Mouse (Mus musculus) ovary, postnatal 36 days (tissue): ENCODE measurements around the gene Msl1.
"Not testable (repeated sequence)": the region's sequence is repeated elsewhere in the genome, so short reads cannot be mapped to it uniquely, and the experiment has no call there.

Source experiments
- DNase-seq: peaks from one replicate; pipeline ENCODE4 v3.0.0; 2022; ENCODE audit warnings: low spot score, mixed read lengths

The Msl1 gene

GRCm38 (mm10) chr11:98796515-98797216 lies 1.4 kb downstream of the Msl1 start:
- DNase-seq, result peak; percentile 70

DNA sequence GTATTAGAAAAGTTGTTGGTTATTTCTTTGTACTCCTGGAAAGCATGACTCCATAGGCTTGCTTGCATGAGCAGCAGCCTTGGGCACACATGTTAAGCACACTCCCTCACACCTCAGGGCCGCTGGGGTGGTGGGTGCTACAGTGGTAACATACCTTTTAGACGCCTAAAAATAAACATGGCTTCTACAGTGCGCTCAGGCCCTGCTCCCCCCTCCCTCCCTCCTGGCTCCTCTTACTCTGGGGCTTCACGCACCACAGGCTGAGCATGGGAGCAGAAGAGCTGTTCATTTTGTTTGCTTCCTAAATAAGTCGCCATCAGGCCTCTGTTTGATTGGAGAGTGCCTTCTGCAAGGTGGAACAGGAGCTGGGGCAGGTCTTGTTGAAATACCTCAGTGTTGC lies 2.0 kb downstream of the Msl1 start:
- no peak for DNase-seq

- no peak for DNase-seq
These were observed 2.6 kb downstream of the Msl1 start for GRCm38 (mm10) chr11:98797909-98798308.

GRCm38 (mm10) chr11:98804605-98805004 lies 9.3 kb downstream of the Msl1 start, which contains the start of gene Casc3:
Gene Casc3 (plus strand): TSS chr11:98804905.
- no peak for DNase-seq

DNA sequence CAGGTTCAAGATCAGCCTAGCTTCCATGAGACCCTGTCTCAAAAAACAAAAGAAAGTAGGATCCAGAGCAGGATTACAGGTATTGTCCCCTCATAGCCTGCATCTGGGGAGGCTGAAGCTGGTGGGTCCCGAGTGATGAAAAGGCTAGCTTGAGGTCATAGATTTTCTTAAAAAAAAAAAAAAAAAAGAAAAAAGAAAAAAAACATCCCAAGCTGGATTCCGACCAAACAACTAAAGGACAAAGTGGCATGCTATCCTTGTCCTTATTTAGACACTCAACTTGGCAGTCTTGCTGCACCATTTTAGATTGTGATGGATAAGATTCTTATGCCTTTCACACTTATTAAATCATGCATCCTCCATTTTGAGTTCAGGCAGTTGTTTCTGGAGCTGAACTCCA lies 13.1 kb downstream of the Msl1 start:
- DNase-seq, result no peak

DNA sequence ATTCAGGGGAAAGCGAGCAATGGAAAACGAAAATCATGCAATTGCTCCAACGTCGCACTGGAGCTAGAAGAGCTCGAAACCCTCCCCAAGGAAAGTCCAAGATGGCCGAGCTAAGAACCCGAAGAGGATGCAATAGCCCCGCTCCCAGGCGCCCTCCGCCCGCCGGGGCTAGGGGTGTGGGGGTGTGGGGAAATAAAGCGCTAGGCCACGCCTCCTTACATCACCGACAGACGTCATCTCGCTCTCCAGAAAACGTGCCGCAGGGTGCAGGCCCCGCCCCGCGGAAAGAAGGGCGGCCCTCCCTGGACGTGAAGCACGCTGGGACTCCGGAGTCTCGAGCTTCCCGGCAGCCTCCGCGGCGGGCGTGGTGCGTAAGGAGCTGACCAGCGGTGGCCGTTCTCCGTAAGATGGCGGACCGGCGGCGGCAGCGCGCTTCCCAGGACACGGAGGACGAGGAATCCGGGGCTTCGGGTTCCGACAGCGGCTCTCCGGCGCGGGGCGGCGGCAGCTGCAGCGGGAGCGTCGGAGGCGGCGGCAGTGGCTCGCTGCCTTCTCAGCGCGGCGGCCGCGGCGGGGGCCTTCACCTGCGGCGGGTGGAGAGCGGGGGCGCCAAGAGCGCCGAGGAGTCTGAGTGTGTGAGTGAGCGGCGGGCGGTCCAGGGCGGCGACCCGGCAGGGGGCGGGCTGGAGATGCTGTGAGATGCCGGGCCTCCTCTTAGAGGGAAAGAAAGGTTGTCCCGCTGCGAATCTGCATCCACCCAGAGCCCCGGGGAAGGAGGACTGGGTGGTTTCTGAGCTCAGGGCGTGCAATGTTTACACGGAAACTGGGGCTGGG lies 14.4 kb downstream of the Msl1 start:
- peak; percentile 99 for DNase-seq

- DNase-seq, result no peak
These were observed 15.4 kb downstream of the Msl1 start for GRCm38 (mm10) chr11:98810686-98811085.

- DNase-seq, result no peak
These were observed 21.5 kb downstream of the Msl1 start for GRCm38 (mm10) chr11:98816706-98817239.

GRCm38 (mm10) chr11:98820968-98821367 lies 25.7 kb downstream of the Msl1 start:
- DNase-seq, result no peak

DNA sequence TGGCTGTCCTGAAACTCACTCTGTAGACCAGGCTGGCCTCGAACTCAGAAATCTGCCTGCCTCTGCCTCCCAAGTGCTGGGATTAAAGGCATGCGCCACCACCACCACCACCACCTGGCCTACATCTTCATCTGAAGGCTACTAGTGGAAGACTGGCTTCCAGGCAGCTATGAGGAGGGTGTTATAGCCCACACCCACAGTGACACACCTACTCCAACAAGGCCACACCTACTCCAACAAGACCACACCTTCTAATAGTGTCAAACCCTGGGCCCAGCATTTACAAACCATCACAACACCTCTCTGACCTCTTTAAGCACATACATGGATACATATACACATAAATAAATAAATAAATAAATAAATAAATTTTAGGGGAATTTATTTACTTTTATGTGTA lies 30.8 kb downstream of the Msl1 start:
- not testable (repeated sequence) for DNase-seq

DNA sequence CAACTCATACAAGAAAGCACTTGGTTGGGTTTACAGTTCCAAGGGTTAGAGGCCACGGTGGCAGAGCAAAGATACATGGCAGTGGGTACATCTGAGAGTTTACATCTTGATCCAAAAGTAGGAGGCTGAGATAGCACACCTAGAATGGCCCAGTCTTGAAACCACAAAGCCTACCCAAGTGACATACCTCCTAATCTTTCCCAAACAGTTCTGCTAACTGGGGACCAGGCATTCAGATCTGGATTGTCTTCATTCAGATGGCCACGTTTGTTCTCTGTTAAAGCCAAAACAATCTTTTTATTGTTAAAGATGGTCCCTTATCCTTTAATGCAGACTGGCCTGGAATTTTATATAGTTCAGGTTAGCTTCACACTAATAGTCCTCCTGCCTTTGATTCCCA lies 32.6 kb downstream of the Msl1 start:
- DNase-seq, result no peak

DNA sequence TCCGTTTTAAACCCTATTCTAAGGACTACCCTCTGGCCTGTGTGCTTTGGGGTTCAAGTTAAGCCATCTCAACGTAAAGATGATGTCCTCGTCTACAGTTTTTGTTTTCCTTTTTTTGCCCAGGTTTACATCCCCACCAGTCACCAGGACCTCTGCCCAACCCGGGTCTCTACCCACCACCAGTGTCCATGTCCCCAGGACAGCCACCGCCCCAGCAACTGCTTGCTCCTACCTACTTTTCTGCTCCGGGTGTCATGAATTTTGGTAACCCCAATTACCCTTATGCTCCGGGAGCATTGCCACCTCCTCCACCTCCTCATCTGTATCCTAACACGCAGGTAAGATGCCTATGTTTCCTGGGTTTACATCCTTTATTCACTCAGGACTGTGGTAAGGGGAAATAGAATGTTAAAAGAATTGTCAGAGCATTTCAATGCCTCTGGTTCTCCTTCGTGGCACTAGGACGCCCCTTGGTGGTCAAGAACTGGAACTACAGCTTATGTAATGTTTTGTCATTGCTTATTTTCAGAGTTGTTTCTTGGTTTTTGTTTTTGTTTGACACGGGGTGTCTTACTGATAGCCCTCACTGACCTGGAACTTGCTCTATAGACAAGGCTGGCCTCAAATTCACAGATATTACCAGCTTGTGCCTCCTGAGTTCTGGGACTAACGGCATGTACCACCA lies 33.9 kb downstream of the Msl1 start:
- no peak for DNase-seq

DNA sequence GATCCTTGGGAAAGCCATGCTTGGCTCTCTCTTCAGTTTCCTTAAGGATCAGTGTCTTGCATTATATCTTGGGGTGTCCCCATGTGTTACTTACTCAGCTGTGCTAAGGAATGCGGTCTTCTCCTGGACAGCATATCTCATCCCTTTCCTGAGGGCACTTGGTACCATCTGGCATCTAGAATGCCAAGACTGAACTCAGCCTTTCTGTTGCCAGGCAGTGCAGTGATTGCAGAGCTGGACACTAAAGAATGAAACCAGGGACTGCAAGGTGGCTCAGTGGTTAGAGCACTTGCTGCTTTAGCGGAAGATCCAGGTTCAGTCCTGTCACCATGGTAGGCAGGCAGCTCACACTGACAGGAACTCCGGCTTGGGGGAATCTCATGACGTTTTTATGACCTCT lies 34.6 kb downstream of the Msl1 start:
- no peak for DNase-seq

GRCm38 (mm10) chr11:98835296-98835695 lies 40.0 kb downstream of the Msl1 start:
- DNase-seq, result no peak

- no peak for DNase-seq
These were observed 40.4 kb downstream of the Msl1 start for GRCm38 (mm10) chr11:98835725-98836124.

DNA sequence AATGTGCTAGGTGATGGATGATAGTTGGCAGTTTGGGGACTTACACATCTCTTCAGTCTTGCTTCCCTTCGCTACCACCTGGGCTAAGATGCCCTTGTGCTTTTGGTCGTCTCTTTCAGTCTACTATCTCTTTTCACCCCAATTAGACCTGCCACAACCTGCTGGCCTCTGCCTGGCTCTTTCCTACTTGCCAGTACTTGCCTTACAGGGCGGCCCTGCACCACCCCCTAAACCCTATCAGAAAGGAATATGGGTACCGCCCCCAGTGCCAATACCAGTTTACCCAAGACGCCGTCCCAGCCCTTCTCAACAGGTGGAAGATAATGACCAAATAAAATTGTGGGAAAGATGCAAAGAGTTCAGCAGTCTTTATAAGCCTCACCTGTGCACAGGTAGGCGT lies 40.8 kb downstream of the Msl1 start:
- no peak for DNase-seq

DNA sequence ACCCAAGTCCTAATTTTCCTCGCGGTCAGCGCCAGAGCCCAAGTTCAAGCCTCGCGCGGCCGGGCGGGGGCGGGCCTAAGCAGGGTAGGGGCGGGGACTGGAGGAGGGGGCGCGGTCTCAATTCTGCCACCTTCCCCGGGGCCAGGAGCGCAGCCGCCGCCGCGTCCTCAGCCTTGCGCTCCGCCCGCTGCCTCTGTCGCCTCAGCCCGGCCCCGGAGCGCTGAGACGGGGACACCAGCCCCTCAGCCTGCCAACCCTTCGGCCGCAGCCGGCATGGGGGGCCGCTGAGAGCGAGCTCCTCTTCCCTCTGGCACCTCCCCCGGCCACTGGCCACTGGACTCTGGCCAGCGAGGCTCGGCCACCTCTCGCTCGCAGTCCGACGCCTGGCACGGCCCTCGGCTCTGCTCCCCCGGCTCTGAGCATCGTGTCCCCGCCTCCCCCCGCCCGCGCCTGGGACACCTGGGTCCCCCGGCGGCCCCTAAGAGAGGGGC lies 41.4 kb downstream of the Msl1 start, which contains the start of gene Rapgefl1:
Rapgefl1 (plus strand) TSS at position 135 of the 491 bp plus-strand sequence.
- DNase-seq, result peak; percentile 85

GRCm38 (mm10) chr11:98837231-98837704 lies 42.0 kb downstream of the Msl1 start:
- peak; percentile 34 for DNase-seq

DNA sequence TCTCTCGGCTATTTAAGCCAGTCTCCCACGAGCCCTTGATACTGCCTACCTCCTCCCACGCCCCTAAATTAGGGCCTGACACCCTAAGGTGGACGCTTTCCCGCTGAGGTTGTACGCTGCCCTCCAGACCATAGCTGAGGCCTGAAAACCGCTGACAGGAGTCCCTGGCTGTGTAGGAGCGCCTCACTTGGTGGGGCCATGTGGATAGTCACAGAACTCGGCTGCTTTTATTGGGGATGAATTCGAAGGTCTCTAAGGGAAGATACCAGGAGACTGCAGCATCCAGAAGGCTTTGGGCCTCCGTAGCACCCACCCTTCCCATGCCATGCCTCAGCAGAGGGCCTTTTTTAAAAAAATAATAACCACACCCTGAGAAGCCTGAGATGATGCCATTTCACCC lies 42.6 kb downstream of the Msl1 start:
- DNase-seq, result no peak

- no peak for DNase-seq
These were observed 43.2 kb downstream of the Msl1 start for GRCm38 (mm10) chr11:98838512-98838911.

GRCm38 (mm10) chr11:98839402-98839801 lies 44.1 kb downstream of the Msl1 start:
- DNase-seq, result peak; percentile 51

DNA sequence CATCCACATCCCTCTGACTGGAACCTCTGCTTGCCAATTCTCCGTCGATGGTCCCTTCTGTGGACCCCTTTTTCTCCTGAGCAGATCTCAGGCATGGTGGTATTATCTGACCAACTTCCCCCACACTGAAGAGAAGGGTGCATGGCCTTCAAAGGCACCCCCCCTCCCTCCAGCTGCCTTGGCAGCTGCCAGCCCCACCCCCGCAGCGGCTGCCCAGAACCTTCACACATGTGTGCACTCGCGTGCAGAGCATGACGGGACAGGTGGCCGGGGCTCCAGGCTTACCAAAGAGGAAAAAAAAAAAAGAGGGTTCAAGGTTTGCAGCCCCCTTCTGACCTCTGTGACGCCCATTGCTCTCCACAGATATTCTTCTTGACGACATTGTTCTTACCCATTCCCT lies 44.6 kb downstream of the Msl1 start:
- no peak for DNase-seq
